Mouse (Mus musculus) midbrain, embryonic 14.5 days (tissue): Measurements from ENCODE around the gene Ciita. TPM values are rescaled to one million over a fixed set of nuclear protein-coding genes. Genes with fewer than 3 reads are reported as not detected.

Experiments used
- ATAC-seq: fragments of 200-750 bp; cut with Nextera tagmentation; 2 replicates; pipeline ENCODE4 v1.8.0; 2017; ENCODE audit warnings: moderate number of reproducible peaks, moderate library complexity; ENCODE audit not compliant: low FRiP score, low TSS enrichment
- DNase-seq: peaks from one replicate; pipeline ENCODE4 v3.0.0-alpha.2; 2015
- H3K27ac ChIP-seq: fragments of 300-500 bp; sonication (generic); replicated peaks from 2 replicates; pipeline ENCODE4 v1.5.1; 2014; ENCODE audit warnings: mild to moderate bottlenecking, low read depth, low read length, moderate library complexity
- H3K27me3 ChIP-seq: fragments of 300-500 bp; sonication (generic); 2 replicates; pipeline ENCODE4 v1.6.1; 2014; ENCODE audit warnings: low read length, control low read depth, mixed read lengths; ENCODE audit not compliant: control insufficient read depth, insufficient read depth
- H3K36me3 ChIP-seq: fragments of 300-500 bp; sonication (generic); 2 replicates; pipeline ENCODE4 v1.6.1; 2014; ENCODE audit warnings: low read length, control low read depth; ENCODE audit not compliant: control insufficient read depth, insufficient read depth
- H3K4me1 ChIP-seq: fragments of 300-500 bp; sonication (generic); 2 replicates; pipeline ENCODE4 v1.6.1; 2014; ENCODE audit warnings: mild to moderate bottlenecking, antibody characterized with exemption, low read length, control low read depth; ENCODE audit not compliant: control insufficient read depth, insufficient read depth
- H3K4me2 ChIP-seq: fragments of 300-500 bp; sonication (generic); 2 replicates; pipeline ENCODE4 v1.6.1; 2014; ENCODE audit warnings: mild to moderate bottlenecking, low read length, moderate library complexity
- H3K4me3 ChIP-seq: fragments of 300-500 bp; sonication (generic); replicated peaks from 2 replicates; pipeline ENCODE4 v1.5.1; 2014; ENCODE audit warnings: low read depth, low read length
- H3K9ac ChIP-seq: fragments of 300-500 bp; sonication (generic); replicated peaks from 2 replicates; pipeline ENCODE4 v1.6.1; 2014; ENCODE audit warnings: mild to moderate bottlenecking, low read length, moderate library complexity
- H3K9me3 ChIP-seq: fragments of 300-500 bp; sonication (generic); 2 replicates; pipeline ENCODE4 v1.6.1; 2016; ENCODE audit warnings: low read length, control low read depth, mixed read lengths; ENCODE audit not compliant: control insufficient read depth
- WGBS: fragments of 180-500 bp; shearing (Covaris S2); extraction: QIAGEN DNeasy Blood & Tissue Kit; methylation state at CpG from one replicate; pipeline ENCODE4 v1.1.7; 2014; 5-methylcytosine and 5-hydroxymethylcytosine counted together
- polyA plus RNA-seq: library from polyadenylated mRNA; unstranded; fragments of >200 nt; fragmentation: Nextera tagmentation; extraction: Ambion mirVana; gene quantifications from 2 replicates; pipeline ENCODE4 v1.2.1, GENCODE M21; 2014

The Ciita gene
- polyA plus RNA-seq, 1 experiment from 2014 or later: 0.57 TPM

GRCm38 (mm10) chr16:10486993-10487392 is 7.1 kb downstream of the Ciita start:
- Histone ChIP-seq H3K36me3 (no peaks in the 10 kb centered on the region), H3K27ac (no peak overlapping the region), H3K4me1 (no peaks in the 10 kb centered on the region), H3K9me3 (no peaks in the 10 kb centered on the region), H3K27me3 (no peaks in the 10 kb centered on the region), H3K9ac (no peak overlapping the region), H3K4me2 (no peak overlapping the region), H3K4me3 (no peak overlapping the region)
- ATAC-seq (no peak), DNase-seq (no peak)
- 77% methylated on average over 3 of the region's 3 CpGs for WGBS

DNA sequence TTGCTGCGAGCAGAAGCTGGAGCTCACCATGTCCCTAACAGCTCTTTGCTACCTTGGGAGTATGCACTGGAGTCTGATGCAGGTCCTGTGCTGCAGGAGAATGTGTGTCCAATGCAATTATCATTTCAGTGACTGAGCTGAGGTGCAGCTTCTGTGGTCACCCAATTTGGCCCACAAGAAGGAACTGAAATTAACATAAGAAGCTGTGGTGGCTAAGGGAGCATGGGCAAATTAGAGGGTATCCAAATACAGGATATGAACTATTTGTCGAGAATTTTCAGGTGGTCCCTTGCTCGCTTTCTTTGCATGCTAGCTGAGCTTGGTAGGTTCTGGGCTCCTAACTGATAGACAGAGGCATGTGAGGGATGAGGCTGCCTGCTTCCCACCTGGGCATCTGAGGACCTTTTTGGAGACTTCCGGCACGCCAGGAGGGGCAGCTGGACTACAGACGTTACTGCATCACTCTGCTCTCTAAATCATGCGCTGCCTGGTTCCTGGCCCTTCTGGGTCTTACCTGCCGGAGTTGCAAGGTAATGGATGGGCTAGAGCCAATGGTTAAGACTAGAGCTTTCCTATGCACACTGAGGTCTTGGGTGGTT is 8.1 kb downstream of the Ciita start:
- 89% methylated on average over 8 of the region's 8 CpGs for WGBS
- DNase-seq: no peak
- Histone ChIP-seq H3K4me3 (no peak overlapping the region), H3K4me2 (no peak overlapping the region), H3K36me3 (no peaks in the 10 kb centered on the region), H3K9ac (no peak overlapping the region), H3K27me3 (no peaks in the 10 kb centered on the region), H3K27ac (no peak overlapping the region), H3K4me1 (no peaks in the 10 kb centered on the region), H3K9me3 (no peaks in the 10 kb centered on the region)
- ATAC-seq: no peak

- Histone ChIP-seq H3K4me2 (no peak overlapping the region), H3K4me1 (no peaks in the 10 kb centered on the region), H3K27ac (no peak overlapping the region), H3K27me3 (no peaks in the 10 kb centered on the region), H3K9me3 (no peaks in the 10 kb centered on the region), H3K9ac (no peak overlapping the region), H3K36me3 (no peaks in the 10 kb centered on the region), H3K4me3 (no peak overlapping the region)
- ATAC-seq (no peak), DNase-seq (no peak)
- 90% methylated on average over 7 of the region's 7 CpGs for WGBS
These were observed 9.1 kb downstream of the Ciita start for GRCm38 (mm10) chr16:10488769-10489481.

DNA sequence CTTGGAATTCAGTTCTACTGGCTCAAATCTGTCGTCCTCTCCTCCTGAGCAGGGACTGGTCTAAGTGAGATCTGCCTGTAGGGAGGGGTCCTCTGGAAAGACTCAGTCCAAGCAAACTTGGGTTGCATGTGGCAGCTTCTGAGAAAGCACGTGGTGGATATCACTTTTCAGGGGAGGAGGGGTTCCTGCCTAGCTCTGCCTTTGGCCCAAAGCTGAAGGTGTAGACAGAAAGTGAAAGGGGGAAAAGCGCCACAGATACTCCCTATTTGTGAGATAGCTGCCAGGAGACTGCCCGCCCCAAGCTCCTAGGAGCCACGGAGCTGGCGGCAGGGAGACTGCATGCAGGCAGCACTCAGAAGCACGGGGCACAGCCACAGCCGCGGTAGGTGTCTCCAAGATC is 9.6 kb downstream of the Ciita start:
- Histone ChIP-seq H3K27me3 (no peaks in the 10 kb centered on the region), H3K4me3 (no peak overlapping the region), H3K4me1 (no peaks in the 10 kb centered on the region), H3K36me3 (no peaks in the 10 kb centered on the region), H3K9me3 (no peaks in the 10 kb centered on the region), H3K27ac (no peak overlapping the region), H3K9ac (0 out of 2 replicates have a peak overlapping the region, but pooled peaks have one; percentile 7), H3K4me2 (peak overlapping the region; percentile 35)
- no peak for DNase-seq
- WGBS: 11% methylated on average over 9 of the region's 9 CpGs
- ATAC-seq: no peak

- ATAC-seq: no peak
- H3K27me3 ChIP-seq: no peaks in the 10 kb centered on the region
- WGBS: 27% methylated on average over 14 of the region's 14 CpGs
These were observed 10.1 kb downstream of the Ciita start for GRCm38 (mm10) chr16:10489904-10490457.

DNA sequence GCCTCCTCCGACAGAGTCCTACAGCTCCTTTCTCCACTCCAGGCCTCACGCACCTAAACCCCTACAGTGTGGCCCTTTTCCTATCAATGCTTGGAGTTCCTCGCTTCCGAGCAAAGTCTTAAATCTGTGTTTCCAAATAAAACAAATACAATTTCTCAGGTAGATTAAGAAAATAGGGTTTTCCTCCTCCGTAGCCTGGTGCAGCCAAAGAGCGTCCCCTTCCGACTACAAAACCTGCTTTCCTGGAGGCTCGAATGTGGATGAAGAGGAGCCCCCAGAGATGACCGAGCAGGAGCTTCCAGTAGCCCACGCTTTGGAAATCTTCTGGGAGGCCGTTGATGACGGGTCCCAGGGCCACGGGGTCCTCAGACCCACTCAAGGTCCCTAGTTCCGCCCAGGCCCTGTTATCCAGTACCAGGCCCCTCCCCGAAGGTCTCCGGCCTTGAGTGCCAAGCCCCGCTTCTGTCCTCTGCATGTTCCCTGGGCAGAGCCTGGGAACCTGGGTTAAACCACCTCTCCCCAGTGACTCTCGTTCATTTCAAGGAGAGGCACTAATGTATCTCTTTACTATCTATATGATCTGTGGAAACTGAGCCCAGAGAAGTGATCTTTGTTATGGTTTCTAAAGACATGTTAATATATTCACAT is 10.8 kb downstream of the Ciita start:
- no peak overlapping the region for H3K4me3 ChIP-seq
- no peak overlapping the region for H3K27ac ChIP-seq
- no peaks in the 10 kb centered on the region for H3K27me3 ChIP-seq
- H3K9ac ChIP-seq: no peak overlapping the region
- H3K4me1 ChIP-seq: no peaks in the 10 kb centered on the region
- ATAC-seq (no peak), DNase-seq (no peak)
- WGBS: 84% methylated on average over 18 of the region's 18 CpGs
- H3K9me3 ChIP-seq: no peaks in the 10 kb centered on the region
- H3K36me3 ChIP-seq: no peaks in the 10 kb centered on the region
- H3K4me2 ChIP-seq: no peak overlapping the region

More at GRCm38 (mm10) chr16:10489904-10490457, 10.1 kb downstream of the Ciita start:
- Histone ChIP-seq H3K36me3 (no peaks in the 10 kb centered on the region), H3K4me2 (peak overlapping the region; percentile 35), H3K9ac (0 out of 2 replicates have a peak overlapping the region, but pooled peaks have one; percentile 7), H3K9me3 (no peaks in the 10 kb centered on the region), H3K27ac (no peak overlapping the region), H3K4me1 (no peaks in the 10 kb centered on the region), H3K4me3 (no peak overlapping the region)
- DNase-seq: no peak

DNA sequence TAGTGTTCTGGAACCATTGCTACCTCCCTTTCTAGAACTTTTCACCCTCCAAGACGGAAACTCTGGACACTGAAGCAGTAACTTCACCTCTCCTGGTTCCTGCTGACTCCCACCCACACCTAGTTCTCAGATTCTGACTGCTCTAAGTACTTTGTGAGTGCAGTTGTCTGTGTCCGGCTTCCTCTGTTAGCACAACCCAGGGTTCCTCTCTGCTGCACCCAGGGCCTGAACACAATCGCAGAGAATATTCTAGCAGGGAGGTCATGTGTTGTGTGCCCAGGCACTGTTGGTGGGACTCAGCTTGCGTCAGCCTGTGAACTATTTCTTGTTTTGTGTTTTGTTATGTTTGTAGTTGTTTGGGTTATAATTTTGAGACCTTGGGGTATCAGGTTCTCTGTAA is 11.9 kb downstream of the Ciita start:
- DNase-seq (no peak), ATAC-seq (no peak)
- no peaks in the 10 kb centered on the region for H3K4me1 ChIP-seq
- H3K4me2 ChIP-seq: no peak overlapping the region
- H3K27me3 ChIP-seq: no peaks in the 10 kb centered on the region
- no peaks in the 10 kb centered on the region for H3K9me3 ChIP-seq
- no peak overlapping the region for H3K9ac ChIP-seq
- H3K4me3 ChIP-seq: no peak overlapping the region
- H3K27ac ChIP-seq: no peak overlapping the region
- H3K36me3 ChIP-seq: no peaks in the 10 kb centered on the region
- 85% methylated on average over 4 of the region's 4 CpGs for WGBS

- no peak overlapping the region for H3K9ac ChIP-seq
- H3K27me3 ChIP-seq: no peaks in the 10 kb centered on the region
- no peaks in the 10 kb centered on the region for H3K4me1 ChIP-seq
- no peaks in the 10 kb centered on the region for H3K36me3 ChIP-seq
- no peak overlapping the region for H3K4me3 ChIP-seq
- H3K4me2 ChIP-seq: no peak overlapping the region
- DNase-seq (no peak), ATAC-seq (no peak)
- H3K9me3 ChIP-seq: no peaks in the 10 kb centered on the region
- no peak overlapping the region for H3K27ac ChIP-seq
- WGBS: 82% methylated on average over 3 of the region's 3 CpGs
These were observed 12.7 kb downstream of the Ciita start for GRCm38 (mm10) chr16:10492587-10492986.
